Comparison of ENCODE assay signal across 19 mouse cellular contexts in genomic region chr13:55519606-55520005, GRCm38 (mm10). TPM values are rescaled to one million over a fixed set of nuclear protein-coding genes. Genes with fewer than 3 reads are reported as not detected.
"Had no signal": no experiment of that assay in that cellular context is flagged by ENCODE, and none has a peak within 500 bp of the region (broad histone marks: within the 10 kb centered on the region; RNA-seq: fewer than 3 reads in every experiment).

No protein-coding gene starts in this region.

- ATAC-seq: midbrain, embryonic 15.5 days had no signal

- H3K9me3 ChIP-seq: midbrain, embryonic 10.5 days; midbrain, embryonic 12.5 days; midbrain, embryonic 15.5 days; neural tube, embryonic 13.5 days; neural tube, embryonic 15.5 days had no signal

- DNase-seq: lung, adult 18-20 months; lung, embryonic 14.5 days; lung, postnatal 10 days; lung, postnatal 4 days; retina, postnatal 1 day; right cerebral cortex, adult 18-20 months; right cerebral cortex, postnatal 25 days; right cerebral cortex, postnatal 4 days; spleen, adult 18-20 months; thymus, adult 18-20 months; thymus, postnatal 14 days; thymus, postnatal 36 days had no signal

- H3K4me3 ChIP-seq: midbrain, embryonic 10.5 days; midbrain, embryonic 12.5 days; midbrain, embryonic 15.5 days; myocyte; neural tube, embryonic 13.5 days; neural tube, embryonic 15.5 days had no signal

- H3K36me3 ChIP-seq: midbrain, embryonic 12.5 days; midbrain, embryonic 15.5 days; neural tube, embryonic 15.5 days had no signal

- H3K4me1 ChIP-seq: midbrain, embryonic 12.5 days; midbrain, embryonic 15.5 days; neural tube, embryonic 13.5 days; neural tube, embryonic 15.5 days had no signal

- H3K27ac ChIP-seq: midbrain, embryonic 10.5 days; midbrain, embryonic 12.5 days; midbrain, embryonic 15.5 days; neural tube, embryonic 13.5 days; neural tube, embryonic 15.5 days had no signal

- H3K27me3 ChIP-seq: midbrain, embryonic 15.5 days had no signal

- H3K4me2 ChIP-seq: lung, embryonic 14.5 days; midbrain, embryonic 12.5 days; midbrain, embryonic 15.5 days; neural tube, embryonic 13.5 days; neural tube, embryonic 15.5 days had no signal

- H3K9ac ChIP-seq: lung, embryonic 14.5 days; midbrain, embryonic 12.5 days; midbrain, embryonic 15.5 days; neural tube, embryonic 13.5 days; neural tube, embryonic 15.5 days had no signal

RNA-seq across cellular contexts. Expression of gene Dbn1, which starts 31.7 kb away (rescaled TPM):
- total RNA-seq: megakaryocyte-erythroid progenitor cell, adult 5-6 weeks had no signal
